Mouse (Mus musculus): ENCODE measurements around the gene Hrg. TPM values are rescaled to one million over a fixed set of nuclear protein-coding genes. Genes with fewer than 3 reads are reported as not detected.

Gene Hrg
- polyA plus RNA-seq (2012; rRNA removed): not detected in 2 replicates

GRCm38 (mm10) chr16:22950840-22951395 is at the start of gene Hrg:
Gene Hrg (plus strand): TSS chr16:22951072.
- Histone ChIP-seq H3K27ac (ENCODE audit: insufficient read depth, low read length) (no peak within 1 kb of the TSS), H3K4me1 (ENCODE audit: control insufficient read depth, insufficient read depth, low read length) (no peaks in the 10 kb centered on the region), H3K4me3 (ENCODE audit: insufficient read depth, low read length) (no peak within 1 kb of the TSS)
- no peak for TF ChIP-seq CTCF (IDR thresholded peaks at IDR 0.05; ENCODE audit: extremely low read depth, insufficient read depth, low read length)
- TF ChIP-seq POLR2A (IDR thresholded peaks at IDR 0.05; ENCODE audit: extremely low read depth, insufficient read depth, low read length): no peak

DNA sequence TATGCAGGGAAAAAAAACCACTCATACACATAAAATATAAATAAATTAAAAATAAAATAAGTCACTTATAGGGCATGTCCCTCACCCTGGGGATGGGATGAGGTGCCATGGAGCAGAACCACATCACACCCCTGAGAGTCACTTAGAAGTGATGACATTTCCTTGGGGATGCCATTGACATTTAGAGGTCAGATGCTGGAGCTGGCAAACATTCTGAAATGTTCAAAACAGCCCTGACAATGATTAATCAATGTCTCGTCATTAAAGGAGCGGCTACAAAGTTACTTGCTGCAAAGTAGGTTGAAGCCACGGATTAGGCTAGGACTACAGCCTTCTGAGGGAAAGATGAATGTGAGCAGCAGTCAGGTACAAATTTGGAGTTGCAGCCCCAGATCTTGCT is 49.5 kb upstream of the Hrg start:
- no peaks in the 10 kb centered on the region for H3K4me1 ChIP-seq (ENCODE audit: control insufficient read depth, insufficient read depth, low read length)
- no peak overlapping the region for H3K4me3 ChIP-seq (ENCODE audit: insufficient read depth, low read length)
- H3K27ac ChIP-seq (ENCODE audit: insufficient read depth, low read length): no peak overlapping the region
- TF ChIP-seq POLR2A (IDR thresholded peaks at IDR 0.05; ENCODE audit: extremely low read depth, insufficient read depth, low read length): no peak
- no peak for TF ChIP-seq CTCF (IDR thresholded peaks at IDR 0.05; ENCODE audit: extremely low read depth, insufficient read depth, low read length)

DNA sequence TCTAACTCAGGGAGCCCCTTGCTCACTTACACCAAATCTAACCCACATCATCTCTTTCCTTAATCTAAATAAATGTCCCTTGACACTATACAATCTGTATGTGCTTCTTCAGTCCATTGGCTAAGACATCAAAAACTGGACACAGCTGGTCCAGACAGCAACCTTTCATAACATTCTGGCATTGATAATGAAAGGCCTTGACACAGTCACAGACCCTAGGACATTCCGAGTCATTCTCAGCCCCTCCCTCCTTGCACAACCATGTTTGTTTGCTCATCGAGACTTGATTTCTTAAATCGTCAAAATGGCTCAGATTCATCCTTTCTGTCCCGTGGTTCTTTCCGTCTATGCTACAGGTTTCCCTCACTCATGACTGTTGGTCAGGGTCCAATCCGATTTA is 41.6 kb upstream of the Hrg start:
- H3K4me3 ChIP-seq (ENCODE audit: insufficient read depth, low read length): no peak overlapping the region
- no peak for TF ChIP-seq POLR2A (IDR thresholded peaks at IDR 0.05; ENCODE audit: extremely low read depth, insufficient read depth, low read length)
- TF ChIP-seq CTCF (IDR thresholded peaks at IDR 0.05; ENCODE audit: extremely low read depth, insufficient read depth, low read length): no peak

DNA sequence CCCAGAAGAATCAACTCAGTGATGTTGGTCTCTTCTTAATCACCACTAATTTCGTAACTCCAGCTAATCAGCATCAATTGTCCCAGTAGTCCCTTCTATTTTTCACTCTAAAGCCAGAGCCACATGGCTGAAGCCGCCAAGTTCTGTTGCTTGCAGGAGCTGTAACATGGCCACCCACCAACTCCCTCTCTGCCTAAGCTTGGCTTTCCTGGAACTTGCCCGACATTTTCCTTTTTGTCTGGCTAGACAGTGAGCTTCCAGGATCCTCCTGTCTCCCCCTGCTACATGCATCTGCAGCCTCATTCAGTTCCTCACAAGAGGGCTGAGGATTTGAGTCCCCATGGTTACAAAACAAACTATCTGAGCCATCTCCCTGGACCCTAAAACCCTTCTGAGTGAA is 38.9 kb upstream of the Hrg start:
- H3K4me1 ChIP-seq (ENCODE audit: control insufficient read depth, insufficient read depth, low read length): no peaks in the 10 kb centered on the region
- no peak for TF ChIP-seq CTCF (IDR thresholded peaks at IDR 0.05; ENCODE audit: extremely low read depth, insufficient read depth, low read length)
- TF ChIP-seq POLR2A (IDR thresholded peaks at IDR 0.05; ENCODE audit: extremely low read depth, insufficient read depth, low read length): no peak
- no peak overlapping the region for H3K4me3 ChIP-seq (ENCODE audit: insufficient read depth, low read length)
- H3K27ac ChIP-seq (ENCODE audit: insufficient read depth, low read length): no peak overlapping the region

More for the DNA sequence above, 41.6 kb upstream of the Hrg start:
- Histone ChIP-seq H3K4me1 (ENCODE audit: control insufficient read depth, insufficient read depth, low read length) (no peaks in the 10 kb centered on the region), H3K27ac (ENCODE audit: insufficient read depth, low read length) (no peak overlapping the region)

- H3K4me1 ChIP-seq (ENCODE audit: control insufficient read depth, insufficient read depth, low read length): no peaks in the 10 kb centered on the region
- no peak overlapping the region for H3K27ac ChIP-seq (ENCODE audit: insufficient read depth, low read length)
- TF ChIP-seq POLR2A (IDR thresholded peaks at IDR 0.05; ENCODE audit: extremely low read depth, insufficient read depth, low read length) (no peak), CTCF (IDR thresholded peaks at IDR 0.05; ENCODE audit: extremely low read depth, insufficient read depth, low read length) (no peak)
- no peak overlapping the region for H3K4me3 ChIP-seq (ENCODE audit: insufficient read depth, low read length)
These were observed 38.0 kb upstream of the Hrg start for GRCm38 (mm10) chr16:22912886-22913285.

DNA sequence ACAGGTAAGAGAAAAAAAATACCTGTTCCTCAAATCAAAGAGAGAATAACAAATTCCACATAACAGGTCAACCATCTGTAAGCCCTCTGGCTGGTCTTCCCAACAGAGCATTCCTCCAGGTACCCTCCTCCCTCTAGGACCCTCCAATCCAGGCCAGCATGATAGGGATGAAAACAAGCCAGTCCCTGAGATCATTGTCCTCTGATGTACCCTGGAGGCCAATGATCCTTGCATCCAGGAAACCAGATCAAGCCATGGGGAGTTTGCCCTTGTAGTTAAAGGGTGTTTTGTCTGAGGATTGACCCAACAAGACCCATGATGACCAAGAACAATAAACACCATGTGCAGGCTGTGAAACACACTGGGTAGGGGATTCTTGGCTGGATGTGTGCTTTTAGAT is 36.6 kb upstream of the Hrg start:
- TF ChIP-seq CTCF (IDR thresholded peaks at IDR 0.05; ENCODE audit: extremely low read depth, insufficient read depth, low read length) (no peak), POLR2A (IDR thresholded peaks at IDR 0.05; ENCODE audit: extremely low read depth, insufficient read depth, low read length) (no peak)
- Histone ChIP-seq H3K27ac (ENCODE audit: insufficient read depth, low read length) (no peak overlapping the region), H3K4me1 (ENCODE audit: control insufficient read depth, insufficient read depth, low read length) (no peaks in the 10 kb centered on the region), H3K4me3 (ENCODE audit: insufficient read depth, low read length) (no peak overlapping the region)

GRCm38 (mm10) chr16:22918034-22918433 is 32.8 kb upstream of the Hrg start, which contains the start of gene Fetub:
Gene Fetub (plus strand): TSS chr16:22918334.
- Histone ChIP-seq H3K27ac (ENCODE audit: insufficient read depth, low read length) (no peak within 1 kb of the TSS), H3K4me1 (ENCODE audit: control insufficient read depth, insufficient read depth, low read length) (no peaks in the 10 kb centered on the region)
- TF ChIP-seq CTCF (IDR thresholded peaks at IDR 0.05; ENCODE audit: extremely low read depth, insufficient read depth, low read length): no peak
- TF ChIP-seq POLR2A (IDR thresholded peaks at IDR 0.05; ENCODE audit: extremely low read depth, insufficient read depth, low read length): no peak

DNA sequence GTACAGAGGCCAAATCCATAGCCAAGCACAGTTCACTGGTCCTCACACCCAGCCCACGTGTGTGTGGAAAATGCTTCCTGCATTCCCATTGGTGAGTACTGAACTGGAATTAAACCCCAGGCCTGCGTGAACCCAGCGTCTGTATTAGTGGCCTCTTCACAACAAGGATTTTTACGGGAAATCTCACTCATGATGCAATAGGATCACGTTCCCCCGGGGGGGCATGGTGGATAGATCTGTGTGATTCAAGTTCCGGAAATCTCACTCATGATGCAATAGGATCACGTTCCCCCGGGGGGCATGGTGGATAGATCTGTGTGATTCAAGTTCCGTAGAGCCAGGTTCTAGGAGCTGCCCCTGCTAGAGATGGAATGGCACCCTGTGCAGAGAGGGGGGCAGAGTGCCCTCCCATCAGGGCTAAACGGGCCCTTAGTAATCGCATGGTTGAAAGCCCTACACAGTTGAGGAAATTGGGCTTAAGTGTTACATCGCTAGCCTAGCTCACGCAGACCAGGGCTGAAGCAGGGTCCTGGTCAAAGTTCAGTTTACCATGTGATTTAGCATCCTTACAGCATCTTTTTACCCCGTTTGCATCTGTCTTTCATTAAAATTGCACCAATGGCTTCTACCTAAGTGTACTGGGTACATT is 32.1 kb upstream of the Hrg start:
- H3K27ac ChIP-seq (ENCODE audit: insufficient read depth, low read length): no peak overlapping the region
- H3K4me1 ChIP-seq (ENCODE audit: control insufficient read depth, insufficient read depth, low read length): no peaks in the 10 kb centered on the region
- H3K4me3 ChIP-seq (ENCODE audit: insufficient read depth, low read length): no peak overlapping the region
- TF ChIP-seq POLR2A (IDR thresholded peaks at IDR 0.05; ENCODE audit: extremely low read depth, insufficient read depth, low read length) (no peak), CTCF (IDR thresholded peaks at IDR 0.05; ENCODE audit: extremely low read depth, insufficient read depth, low read length) (no peak)

More at GRCm38 (mm10) chr16:22918034-22918433, 32.8 kb upstream of the Hrg start, which contains the start of gene Fetub:
- no peak within 1 kb of the TSS for H3K4me3 ChIP-seq (ENCODE audit: insufficient read depth, low read length)

GRCm38 (mm10) chr16:22919971-22920854 is 30.7 kb upstream of the Hrg start:
- H3K4me1 ChIP-seq (ENCODE audit: control insufficient read depth, insufficient read depth, low read length): no peaks in the 10 kb centered on the region
- no peak overlapping the region for H3K4me3 ChIP-seq (ENCODE audit: insufficient read depth, low read length)
- H3K27ac ChIP-seq (ENCODE audit: insufficient read depth, low read length): no peak overlapping the region
- no peak for TF ChIP-seq CTCF (IDR thresholded peaks at IDR 0.05; ENCODE audit: extremely low read depth, insufficient read depth, low read length)
- no peak for TF ChIP-seq POLR2A (IDR thresholded peaks at IDR 0.05; ENCODE audit: extremely low read depth, insufficient read depth, low read length)

All from cortical plate, adult 2 months (tissue).